Mouse (Mus musculus): ENCODE data around the gene Tubgcp6.

Tubgcp6 gene

DNA sequence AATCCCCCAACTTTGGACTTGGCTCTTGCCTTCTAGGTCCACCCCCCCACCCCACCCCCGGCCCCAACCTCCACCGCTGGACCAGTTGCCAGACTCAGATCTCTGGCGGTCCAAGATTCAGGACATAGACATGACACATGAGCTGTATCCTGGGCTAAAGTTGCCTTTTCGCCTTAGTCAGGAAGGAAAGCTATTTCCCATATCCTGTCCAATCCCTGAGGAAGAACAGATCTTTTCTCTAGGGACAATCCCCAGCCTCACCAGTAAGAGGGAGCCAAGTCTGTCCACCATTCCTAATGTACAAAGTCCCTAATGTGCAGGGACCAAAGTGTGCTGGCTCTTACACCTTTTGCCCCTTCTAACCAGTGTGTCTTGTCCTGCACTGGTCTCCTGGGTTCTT, 19.0 kb upstream of the Tubgcp6 start:
- DNase-seq (ENCODE audit: low spot score in 2 of 2) = no peak

- no peak for DNase-seq (ENCODE audit: low spot score in 2 of 2)
Measured at GRCm38 (mm10) chr15:89141443-89141842, 18.5 kb upstream of the Tubgcp6 start.

GRCm38 (mm10) chr15:89140659-89141252, 17.8 kb upstream of the Tubgcp6 start, which contains the start of gene Mapk12:
Gene Mapk12, minus strand, starts transcription at chr15:89140703.
- DNase-seq (ENCODE audit: low spot score in 2 of 2) = no peak

- DNase-seq (ENCODE audit: low spot score in 2 of 2) = no peak
Measured at GRCm38 (mm10) chr15:89140048-89140658, 17.2 kb upstream of the Tubgcp6 start.

GRCm38 (mm10) chr15:89138531-89138930, 15.6 kb upstream of the Tubgcp6 start:
- no peak for DNase-seq (ENCODE audit: low spot score in 2 of 2)

- DNase-seq (ENCODE audit: low spot score in 2 of 2) = no peak
Measured at GRCm38 (mm10) chr15:89138046-89138405, 15.1 kb upstream of the Tubgcp6 start.

- DNase-seq (ENCODE audit: low spot score in 2 of 2) = no peak
Measured at GRCm38 (mm10) chr15:89137378-89138045, 14.6 kb upstream of the Tubgcp6 start.

DNA sequence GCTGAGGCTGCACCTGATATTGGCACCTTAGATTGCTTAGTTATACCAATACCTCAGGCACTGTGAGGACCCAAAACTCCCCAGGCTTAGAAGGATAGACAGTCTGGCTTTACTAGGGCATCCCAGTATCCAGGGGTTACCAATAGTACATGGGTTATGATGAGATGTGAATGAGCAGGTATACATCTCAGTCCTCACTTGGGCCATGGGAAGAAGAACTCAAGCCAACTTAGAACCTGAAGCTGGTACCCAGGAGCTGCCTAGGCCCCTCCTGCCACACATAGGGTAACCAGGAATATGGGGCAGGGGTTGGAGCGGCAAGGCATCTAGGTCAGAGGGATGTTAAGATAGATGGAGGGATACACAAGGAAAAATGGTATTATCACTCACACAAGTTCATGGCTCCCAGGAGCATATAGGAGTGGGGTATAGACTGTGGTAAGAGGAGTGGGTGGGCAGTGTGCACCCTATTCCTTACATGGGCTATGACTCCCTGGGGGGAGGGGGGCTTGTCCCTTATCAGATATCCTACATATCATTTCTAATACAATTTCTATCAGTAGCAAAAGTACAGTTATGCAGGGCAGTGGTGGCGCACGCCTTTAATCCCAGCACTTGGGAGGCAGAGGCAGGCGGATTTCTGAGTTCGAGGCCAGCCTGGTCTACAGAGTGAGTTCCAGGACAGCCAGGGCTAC, 13.7 kb upstream of the Tubgcp6 start:
- DNase-seq (ENCODE audit: low spot score in 2 of 2) = no peak

DNA sequence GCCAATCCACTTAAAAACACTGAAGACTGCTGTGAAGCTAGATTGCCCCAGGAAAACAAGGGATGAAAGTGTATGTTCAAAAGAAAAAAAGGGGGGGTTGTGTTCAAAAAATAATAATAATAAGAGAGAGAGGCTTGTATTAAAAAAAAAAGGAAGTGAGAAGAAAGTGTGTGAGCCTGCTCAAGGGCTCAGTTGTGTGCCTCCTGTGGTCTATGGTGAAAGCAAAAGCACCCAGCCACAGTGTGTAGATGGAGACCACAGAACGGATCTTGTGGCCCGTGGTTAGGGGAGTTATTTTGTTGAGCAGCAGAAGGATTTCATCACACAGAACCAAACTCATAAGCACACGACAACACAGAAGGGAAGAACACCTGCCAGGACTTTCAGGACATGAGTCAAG, 8.4 kb upstream of the Tubgcp6 start:
- DNase-seq (ENCODE audit: low spot score in 2 of 2) = no peak

GRCm38 (mm10) chr15:89130245-89130644, 7.3 kb upstream of the Tubgcp6 start:
- DNase-seq (ENCODE audit: low spot score in 2 of 2) = no peak

DNA sequence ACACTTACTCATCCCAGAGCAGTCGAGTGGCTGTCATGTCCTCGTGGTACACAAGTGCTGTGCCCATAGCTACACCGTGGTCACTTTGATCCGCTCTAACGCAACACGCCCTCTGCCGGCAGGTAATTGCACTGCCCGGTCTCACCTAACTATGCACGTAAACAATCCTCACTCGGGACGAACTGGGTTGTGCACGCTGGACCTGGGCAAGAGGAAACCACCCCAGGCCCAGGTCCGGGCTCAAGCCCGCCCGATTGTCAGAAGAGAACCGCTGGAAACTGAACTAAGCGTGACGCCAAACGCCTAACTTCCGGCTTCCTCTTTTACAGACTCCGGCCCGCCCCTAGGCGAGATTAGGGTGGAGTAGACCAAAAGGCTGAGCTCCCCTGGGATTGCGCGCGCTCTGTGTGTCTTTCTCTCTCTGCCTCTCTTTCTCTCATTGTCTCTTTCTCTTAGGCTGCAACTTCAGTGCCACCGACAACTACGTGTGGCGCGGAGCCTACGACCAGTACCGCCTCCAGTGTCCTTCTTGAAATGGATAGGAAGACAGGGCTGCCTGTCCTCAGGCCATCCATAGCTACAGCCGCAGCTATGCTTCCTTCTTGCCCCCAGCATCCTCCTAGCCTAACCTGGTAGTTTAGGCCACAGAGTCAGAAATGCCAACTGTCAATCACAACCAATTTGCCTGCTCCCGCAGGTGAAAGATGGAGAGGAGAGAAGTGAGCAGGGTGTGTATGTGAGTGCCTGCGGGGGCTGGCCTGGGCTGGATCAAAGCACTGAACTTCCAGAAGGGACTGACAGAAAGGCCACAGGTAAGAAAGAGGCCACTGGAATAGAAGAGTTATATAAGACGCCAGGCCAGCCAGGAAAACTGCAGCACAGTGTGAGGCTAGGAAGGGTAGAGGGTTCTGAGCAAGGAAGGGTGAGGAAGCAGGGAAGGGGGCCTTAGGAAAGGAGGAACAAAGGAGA, 5.8 kb upstream of the Tubgcp6 start, which contains the start of gene Hdac10:
Gene Hdac10, minus strand, starts transcription at position 319 of the 969 bp plus-strand sequence.
- peak; percentile 72 to 76 for DNase-seq (ENCODE audit: low spot score in 2 of 2)

DNA sequence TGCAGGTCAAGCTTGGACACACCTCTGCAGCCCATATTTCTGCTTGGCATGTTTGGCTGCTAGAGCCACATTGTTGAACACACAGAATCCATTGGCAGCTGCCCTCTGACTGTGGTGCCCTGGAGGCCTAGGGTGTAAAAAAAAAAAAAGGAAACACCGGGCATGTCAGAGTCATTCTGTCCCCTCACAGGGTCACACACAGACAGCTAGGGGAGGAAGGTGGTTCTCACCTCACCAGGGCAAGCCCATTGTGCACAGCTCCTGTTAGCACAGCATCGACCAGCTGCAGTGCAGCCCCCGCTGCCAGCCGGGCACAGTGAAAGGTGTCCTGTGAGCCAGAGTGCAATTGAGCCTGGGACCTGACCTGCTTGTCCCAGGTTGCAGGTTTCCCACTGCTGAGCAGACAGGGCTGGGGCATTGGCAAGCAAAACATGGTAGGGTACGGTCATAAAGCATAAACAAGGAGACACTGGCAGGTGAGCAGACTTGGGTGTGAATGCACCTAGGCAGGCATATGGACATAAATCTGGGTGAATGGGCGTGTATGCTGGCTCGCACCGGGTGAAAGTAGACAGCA, 4.5 kb upstream of the Tubgcp6 start:
- no peak for DNase-seq (ENCODE audit: low spot score in 2 of 2)

- DNase-seq (ENCODE audit: low spot score in 2 of 2) = no peak
Measured at GRCm38 (mm10) chr15:89126622-89127021, 3.7 kb upstream of the Tubgcp6 start.

DNA sequence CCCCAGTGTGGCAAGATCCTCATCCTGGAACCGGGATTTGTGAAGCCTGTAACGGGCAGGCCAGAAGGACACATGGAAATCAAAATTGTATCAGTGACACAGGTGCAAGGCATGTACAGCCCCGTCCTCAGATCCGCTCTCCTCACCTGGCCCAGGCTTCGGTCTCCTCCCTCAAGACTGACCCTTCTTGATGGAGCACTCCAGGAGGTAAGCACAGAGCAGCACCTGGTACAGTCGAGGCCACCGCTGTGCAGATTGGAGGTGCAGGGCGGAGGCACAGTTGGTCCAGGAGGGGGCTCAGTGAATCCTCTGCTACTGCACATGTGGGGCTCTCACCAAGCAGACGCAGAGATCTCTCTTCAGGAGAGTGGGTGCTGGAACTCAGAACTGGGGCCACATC, 2.4 kb upstream of the Tubgcp6 start:
- no peak for DNase-seq (ENCODE audit: low spot score in 2 of 2)

DNA sequence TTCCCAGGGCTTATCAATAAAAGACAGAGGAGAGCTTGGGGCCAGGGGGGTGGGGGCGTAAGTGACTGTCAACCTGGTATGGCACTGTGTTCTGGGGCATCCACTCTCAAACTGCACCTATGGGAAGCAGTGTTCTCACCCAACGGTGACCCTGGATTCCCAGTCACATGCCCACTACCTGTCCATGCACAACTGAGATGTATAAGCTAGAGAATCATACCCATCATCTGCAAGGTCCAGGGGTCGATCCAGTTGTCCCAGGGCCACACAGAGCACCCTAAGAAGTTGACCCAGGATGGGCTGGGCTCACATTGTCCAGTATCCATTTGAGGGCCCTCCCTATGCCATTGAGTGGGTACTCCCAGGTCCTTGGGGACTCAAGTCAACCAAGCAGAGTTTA, 1.4 kb upstream of the Tubgcp6 start:
- DNase-seq (ENCODE audit: low spot score in 2 of 2) = no peak

DNA sequence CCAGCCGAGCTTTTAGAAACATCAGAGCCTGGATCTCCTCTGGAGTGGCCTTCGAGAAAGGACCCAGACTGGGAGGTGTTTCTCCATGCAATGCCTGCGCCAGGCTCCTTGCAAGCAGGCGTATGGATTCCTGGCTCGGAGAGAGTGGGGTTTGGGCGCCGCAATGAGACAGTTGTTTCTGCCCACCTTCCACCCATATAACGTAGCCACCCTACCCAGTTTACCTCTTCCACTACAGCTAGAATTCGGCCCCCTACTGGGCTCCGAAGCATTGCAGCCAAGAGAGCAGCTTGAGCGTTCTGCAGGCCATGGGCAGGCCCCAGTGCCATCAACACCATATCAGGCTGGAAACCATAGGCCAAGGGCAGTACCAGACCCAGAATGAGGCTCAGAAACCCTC, 683 bp upstream of the Tubgcp6 start:
- DNase-seq (ENCODE audit: low spot score in 2 of 2) = peak in 1 of 2 experiments; percentile 55

DNA sequence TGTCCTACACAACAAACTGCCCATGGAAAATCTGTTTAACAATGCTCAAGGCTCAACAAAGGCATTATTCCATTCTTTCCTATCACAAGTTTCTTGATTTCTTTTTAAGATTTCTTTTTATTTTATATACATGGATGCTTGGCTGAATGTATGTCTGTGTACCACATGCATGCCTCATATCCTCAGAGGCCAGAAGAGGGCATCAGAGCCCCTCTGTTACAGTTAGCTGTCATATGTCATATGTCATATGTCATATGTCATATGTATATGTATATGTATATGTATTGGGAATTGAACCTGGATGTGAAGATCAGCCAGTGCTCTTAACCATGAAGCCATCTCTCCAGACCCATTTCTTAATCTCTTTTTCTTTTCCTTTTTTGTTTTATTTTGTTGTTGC, 4.9 kb downstream of the Tubgcp6 start:
- no peak for DNase-seq (ENCODE audit: low spot score in 2 of 2)

DNA sequence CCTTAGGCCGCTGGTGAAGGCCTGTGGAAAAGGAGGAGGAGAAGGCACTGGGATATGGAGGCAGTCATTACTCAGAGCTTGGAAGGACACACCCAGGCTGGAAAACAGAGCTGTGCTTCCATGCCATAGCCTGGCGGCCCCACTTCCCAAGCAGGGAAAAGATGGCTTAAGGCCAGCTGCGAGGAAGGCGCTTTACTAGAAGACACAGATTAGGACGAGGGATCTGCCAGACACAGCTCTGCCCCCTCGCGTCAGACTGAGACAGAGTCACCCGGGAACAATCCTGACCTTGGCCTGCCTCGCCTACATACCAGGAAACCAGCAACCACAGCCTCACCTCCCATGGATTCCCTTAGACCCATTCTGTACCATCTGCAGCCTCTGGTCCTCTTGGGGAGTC, 12.8 kb downstream of the Tubgcp6 start:
- DNase-seq (ENCODE audit: low spot score in 2 of 2) = no peak

GRCm38 (mm10) chr15:89106976-89107375, 15.9 kb downstream of the Tubgcp6 start:
- no peak for DNase-seq (ENCODE audit: low spot score in 2 of 2)

DNA sequence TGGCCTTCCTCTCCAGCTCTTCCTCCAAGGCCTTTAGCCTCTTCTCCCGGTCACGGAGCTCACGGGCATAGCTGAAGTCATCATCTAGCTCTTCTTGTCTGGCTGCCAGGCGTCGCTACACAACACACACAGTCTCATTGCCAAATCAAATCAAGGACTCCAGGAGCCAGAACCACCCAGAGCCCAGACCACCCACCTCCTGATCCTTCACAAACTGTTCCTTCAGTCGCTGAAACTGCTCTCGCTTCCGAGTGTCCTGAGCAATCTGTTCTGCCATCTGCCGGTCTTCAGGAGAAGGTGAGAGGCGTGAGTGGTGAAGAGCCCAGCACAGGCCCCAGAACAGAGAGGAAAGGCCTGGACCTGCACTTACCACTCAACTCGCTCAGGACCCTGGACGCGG, 16.8 kb downstream of the Tubgcp6 start:
- DNase-seq (ENCODE audit: low spot score in 2 of 2) = no peak

GRCm38 (mm10) chr15:89104425-89104824, 18.5 kb downstream of the Tubgcp6 start:
- DNase-seq (ENCODE audit: low spot score in 2 of 2) = no peak
